ENCODE assay signal across 8 mouse cellular contexts in the genomic region with DNA sequence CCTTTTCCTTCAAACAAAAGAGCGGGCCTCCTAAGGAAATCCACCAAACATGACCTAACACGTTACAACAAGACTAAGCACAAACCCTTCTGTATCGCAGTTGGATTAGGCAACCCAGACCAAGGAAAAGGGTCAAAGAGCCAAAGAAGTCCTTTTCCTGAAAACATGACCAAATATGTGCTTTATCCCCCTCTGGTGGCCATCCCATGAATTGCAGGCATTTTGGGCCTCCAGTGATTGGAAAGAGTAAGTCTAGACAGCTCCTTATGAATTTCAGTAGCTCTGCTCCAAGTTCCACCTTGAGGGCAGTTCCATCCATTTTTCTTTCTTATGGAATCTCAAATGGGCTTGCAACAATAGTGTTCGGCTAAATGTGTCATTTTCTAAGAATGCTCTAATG.
DNase-seq lines count a peak whose midpoint lies in the region; ATAC-seq and TF ChIP-seq lines count a peak whose summit lies in the region.

No protein-coding gene starts in this region.

- no peaks in the 10 kb centered on the region for H3K27me3 ChIP-seq in C2C12 (ENCODE audit: control insufficient read depth, insufficient read depth, insufficient read length)
- H3K27me3 ChIP-seq in liver, postnatal 0 days (ENCODE audit: insufficient read depth, low read length) = no peaks in the 10 kb centered on the region

- no peaks in the 10 kb centered on the region for H3K36me3 ChIP-seq in C2C12 (ENCODE audit: control insufficient read depth, insufficient read depth)
- no peaks in the 10 kb centered on the region for H3K36me3 ChIP-seq in liver, postnatal 0 days (replicated peaks; ENCODE audit: insufficient read depth, low read length)

- H3K9me3 ChIP-seq in liver, postnatal 0 days (ENCODE audit: low read length) = no peaks in the 10 kb centered on the region

- H3K9ac ChIP-seq in liver, postnatal 0 days (replicated peaks) = no peak overlapping the region

- H3K4me3 ChIP-seq in C2C12 (ENCODE audit: insufficient read depth, poor library complexity, severe bottlenecking) = no peak overlapping the region
- no peak overlapping the region for H3K4me3 ChIP-seq in liver, postnatal 0 days (ENCODE audit: low read depth, low read length)

- no peak for TF ChIP-seq EP300 in liver, postnatal 0 days (IDR thresholded peaks at IDR 0.05; ENCODE audit: low read depth)

- DNase-seq in R1 (ENCODE audit: low read depth, low spot score) = peak; percentile 75
- DNase-seq in cerebellum, postnatal 25 days = peak; percentile 60 to 77
- DNase-seq in gastrocnemius, adult 18-20 months (ENCODE audit: low spot score) = peak; percentile 57
- DNase-seq in kidney, postnatal 4 days = peak; percentile 74 to 76
- DNase-seq in liver, postnatal 0 days = peak; percentile 65
- peak; percentile 87 for DNase-seq in retina, embryonic 14.5 days (ENCODE audit: low spot score)
- DNase-seq in urinary bladder, postnatal 4 days (ENCODE audit: low spot score in 2 of 2) = peak; percentile 31 to 66

- no peak overlapping the region for H3ac ChIP-seq in C2C12 (ENCODE audit: control insufficient read depth, insufficient read length, low read depth)

- no peaks in the 10 kb centered on the region for H3K4me1 ChIP-seq in liver, postnatal 0 days (ENCODE audit: insufficient read depth)

- ATAC-seq in liver, postnatal 0 days = no peak

- no peaks in the 10 kb centered on the region for H3K79me3 ChIP-seq in C2C12 (ENCODE audit: low read depth)

- TF ChIP-seq CTCF in C2C12 (IDR thresholded peaks at IDR 0.05; ENCODE audit: control insufficient read depth, insufficient read depth, insufficient read length) = peak; percentile 20
- peak; percentile 85 for TF ChIP-seq CTCF in liver, postnatal 0 days (IDR thresholded peaks at IDR 0.05; ENCODE audit: low read depth)

- H3K4me2 ChIP-seq in liver, postnatal 0 days (ENCODE audit: low read depth, low read length) = no peak overlapping the region

- H3K79me2 ChIP-seq in C2C12 (ENCODE audit: control insufficient read depth, insufficient read depth) = no peaks in the 10 kb centered on the region

- no peak overlapping the region for H3K27ac ChIP-seq in liver, postnatal 0 days (ENCODE audit: low read depth)

- 39% methylated on average over 4 of the region's 4 CpGs for WGBS in liver, postnatal 0 days (ENCODE audit: insufficient replicate concordance)

TF ChIP-seq in C2C12, 6 proteins besides CTCF, POLR2A, EP300 and RAD21:
- no peak for TF ChIP-seq CEBPB (IDR thresholded peaks at IDR 0.05; ENCODE audit: low read depth)
- TF ChIP-seq MAX (IDR thresholded peaks at IDR 0.05) = no peak
- TF ChIP-seq MYOG (IDR thresholded peaks at IDR 0.05; ENCODE audit: control insufficient read depth, extremely low read depth, insufficient read length) = no peak
- TF ChIP-seq FOSL1 (IDR thresholded peaks at IDR 0.05; ENCODE audit: insufficient read depth, low read length, poor library complexity, severe bottlenecking) = no peak
- no peak for TF ChIP-seq MYOD1 (IDR thresholded peaks at IDR 0.05; ENCODE audit: control insufficient read depth, insufficient read length, low read depth)
- no peak for TF ChIP-seq USF1 (IDR thresholded peaks at IDR 0.05; ENCODE audit: low read depth)
